Mouse (Mus musculus) cerebellum, adult 2 months (tissue): ENCODE data around the gene Rab9. TPM values are rescaled to one million over a fixed set of nuclear protein-coding genes. Genes with fewer than 3 reads are reported as not detected.

ENCODE experiments used
- DNase-seq, 2 experiments: peaks; one replicate each; pipeline ENCODE4 v3.0.0; 2021
- H3K27ac ChIP-seq: fragments of 200-500 bp; 2 replicates; pipeline ENCODE4 v1.5.1; 2012; ENCODE audit warnings: low read length, control low read depth, inconsistent platforms; ENCODE audit not compliant: insufficient read depth
- H3K27me3 ChIP-seq: fragments of 200-500 bp; 2 replicates; pipeline ENCODE4 v1.6.1; 2012; ENCODE audit warnings: inconsistent platforms, mild to moderate bottlenecking, low read length, moderate library complexity; ENCODE audit not compliant: control insufficient read depth, insufficient read depth
- H3K4me1 ChIP-seq: fragments of 200-500 bp; 2 replicates; pipeline ENCODE4 v1.6.1; 2011; ENCODE audit warnings: low read length; ENCODE audit not compliant: control insufficient read depth, insufficient read depth
- H3K4me3 ChIP-seq: fragments of 200-500 bp; replicated peaks from 2 replicates; pipeline ENCODE3; 2011; ENCODE audit warnings: mild to moderate bottlenecking, low read depth, low read length, control low read depth; ENCODE audit not compliant: insufficient read depth
- CTCF ChIP-seq: fragments of 200-500 bp; IDR thresholded peaks from 2 replicates; pipeline ENCODE4 v1.5.1; 2011; ENCODE audit warnings: low read depth, mild to moderate bottlenecking, control low read depth, low read length, moderate library complexity, borderline replicate concordance; ENCODE audit not compliant: insufficient read depth
- POLR2A ChIP-seq: fragments of 200-500 bp; IDR thresholded peaks from 2 replicates; pipeline ENCODE4 v1.6.1; 2011; ENCODE audit warnings: low read length, control low read depth, borderline replicate concordance; ENCODE audit not compliant: insufficient read depth
- WGBS: fragments of 180-500 bp; shearing (Covaris S2); methylation state at CpG from one replicate; pipeline ENCODE4 v1.1.7; 2018; 5-methylcytosine and 5-hydroxymethylcytosine counted together
- polyA plus RNA-seq: library from polyadenylated mRNA; depleted of rRNA; stranded (reverse); fragments of >200 nt; gene quantifications from 2 replicates; pipeline ENCODE4 v1.2.3, GENCODE M21; 2012

Gene Rab9
- polyA plus RNA-seq, 1 experiment = 37.5 TPM

- Histone ChIP-seq H3K27ac (no peak overlapping the region), H3K27me3 (no peaks in the 10 kb centered on the region), H3K4me3 (no peak overlapping the region), H3K4me1 (no peaks in the 10 kb centered on the region)
- DNase-seq = no peak
- no peak for TF ChIP-seq POLR2A
- TF ChIP-seq CTCF = no peak
- WGBS = 86% methylated on average over 4 of the region's 4 CpGs
Measured at GRCm38 (mm10) chrX:166512071-166512470, 32.4 kb upstream of the Rab9 start.

GRCm38 (mm10) chrX:166511107-166511506 is 31.4 kb upstream of the Rab9 start:
- Histone ChIP-seq H3K27me3 (no peaks in the 10 kb centered on the region), H3K27ac (no peak overlapping the region)
- TF ChIP-seq POLR2A = no peak
- TF ChIP-seq CTCF = no peak

GRCm38 (mm10) chrX:166509761-166510738 is 30.4 kb upstream of the Rab9 start:
- Histone ChIP-seq H3K27ac (peak overlapping the region; percentile 100), H3K27me3 (no peaks in the 10 kb centered on the region), H3K4me1 (no peaks in the 10 kb centered on the region), H3K4me3 (peak overlapping the region; percentile 99)
- WGBS = 4% methylated on average over 65 of the region's 65 CpGs
- DNase-seq = peak; percentile 91 to 94
- TF ChIP-seq CTCF (no peak), POLR2A (peak; percentile 76; the same call in 1 of the 2 replicates)

More at GRCm38 (mm10) chrX:166511107-166511506, 31.4 kb upstream of the Rab9 start:
- DNase-seq = no peak
- no peak overlapping the region for H3K4me3 ChIP-seq
- H3K4me1 ChIP-seq = no peaks in the 10 kb centered on the region

GRCm38 (mm10) chrX:166504421-166504820 is 24.8 kb upstream of the Rab9 start:
- Histone ChIP-seq H3K27me3 (no peaks in the 10 kb centered on the region), H3K4me3 (no peak overlapping the region), H3K4me1 (no peaks in the 10 kb centered on the region), H3K27ac (no peak overlapping the region)
- no peak for TF ChIP-seq POLR2A
- TF ChIP-seq CTCF = no peak
- DNase-seq = no peak
- 59% methylated on average over 2 of the region's 2 CpGs for WGBS

- no peak for TF ChIP-seq CTCF
- no peak for TF ChIP-seq POLR2A
- 85% methylated on average over 1 of the region's 1 CpGs for WGBS
- Histone ChIP-seq H3K4me1 (no peaks in the 10 kb centered on the region), H3K4me3 (no peak overlapping the region), H3K27ac (no peak overlapping the region), H3K27me3 (no peaks in the 10 kb centered on the region)
- DNase-seq = no peak
Measured at GRCm38 (mm10) chrX:166499496-166500190, 20.0 kb upstream of the Rab9 start.

- 43% methylated on average over 4 of the region's 4 CpGs for WGBS
- TF ChIP-seq POLR2A (no peak), CTCF (no peak)
- Histone ChIP-seq H3K4me1 (no peaks in the 10 kb centered on the region), H3K4me3 (no peak overlapping the region), H3K27ac (no peak overlapping the region), H3K27me3 (no peaks in the 10 kb centered on the region)
- DNase-seq = no peak
Measured at GRCm38 (mm10) chrX:166497771-166498170, 18.1 kb upstream of the Rab9 start.

GRCm38 (mm10) chrX:166495052-166495451 is 15.4 kb upstream of the Rab9 start:
- no peak overlapping the region for H3K4me3 ChIP-seq
- no peaks in the 10 kb centered on the region for H3K27me3 ChIP-seq
- 87% methylated on average over 2 of the region's 2 CpGs for WGBS
- H3K4me1 ChIP-seq = no peaks in the 10 kb centered on the region
- DNase-seq = no peak
- TF ChIP-seq CTCF (no peak), POLR2A (no peak)
- no peak overlapping the region for H3K27ac ChIP-seq
